Mouse (Mus musculus): Measurements from ENCODE around the gene Dlk1. TPM values are rescaled to one million over a fixed set of nuclear protein-coding genes. Genes with fewer than 3 reads are reported as not detected.
A peak's percentile ranks its signal among the peaks of the same experiment; 100 is the strongest.

Dlk1 gene
- total RNA-seq, 2 experiments from 2014 or later, result 2.1 to 2.9 TPM

GRCm38 (mm10) chr12:109437559-109438350 is 14.9 kb upstream of the Dlk1 start:
- intact Hi-C loops (cut with DNase I), result no loop called here
- peak in 1 of 2 experiments; percentile 80 for DNase-seq (ENCODE audit: extremely low spot score in 1 of 2, low spot score in 2 of 2)

- intact Hi-C loops (cut with DNase I), result no loop called here
- DNase-seq (ENCODE audit: extremely low spot score in 1 of 2, low spot score in 2 of 2), result no peak
Measured at GRCm38 (mm10) chr12:109438383-109438782, 14.2 kb upstream of the Dlk1 start.

- intact Hi-C loops (cut with DNase I), result no loop called here
- no peak for DNase-seq (ENCODE audit: extremely low spot score in 1 of 2, low spot score in 2 of 2)
Measured at GRCm38 (mm10) chr12:109439974-109440373, 12.6 kb upstream of the Dlk1 start.

- peak in 1 of 2 experiments; percentile 70 for DNase-seq (ENCODE audit: extremely low spot score in 1 of 2, low spot score in 2 of 2)
- intact Hi-C loops (cut with DNase I), result no loop called here
Measured at GRCm38 (mm10) chr12:109441366-109441765, 11.3 kb upstream of the Dlk1 start.

- intact Hi-C loops (cut with DNase I), result no loop called here
- no peak for DNase-seq (ENCODE audit: extremely low spot score in 1 of 2, low spot score in 2 of 2)
Measured at GRCm38 (mm10) chr12:109442115-109442514, 10.5 kb upstream of the Dlk1 start.

- intact Hi-C loops (cut with DNase I), result no loop called here
Measured at GRCm38 (mm10) chr12:109443276-109443675, 9.3 kb upstream of the Dlk1 start.

GRCm38 (mm10) chr12:109444999-109445398 is 7.6 kb upstream of the Dlk1 start:
- intact Hi-C loops (cut with DNase I), result no loop called here
- no peak for DNase-seq (ENCODE audit: extremely low spot score in 1 of 2, low spot score in 2 of 2)

More at GRCm38 (mm10) chr12:109443276-109443675, 9.3 kb upstream of the Dlk1 start:
- no peak for DNase-seq (ENCODE audit: extremely low spot score in 1 of 2, low spot score in 2 of 2)

- DNase-seq (ENCODE audit: extremely low spot score in 1 of 2, low spot score in 2 of 2), result peak in 1 of 2 experiments; percentile 44
- intact Hi-C loops (cut with DNase I), result no loop called here
Measured at GRCm38 (mm10) chr12:109445499-109446235, 7.0 kb upstream of the Dlk1 start.

- intact Hi-C loops (cut with DNase I), result no loop called here
- DNase-seq (ENCODE audit: extremely low spot score in 1 of 2, low spot score in 2 of 2), result no peak
Measured at GRCm38 (mm10) chr12:109446236-109446941, 6.2 kb upstream of the Dlk1 start.

GRCm38 (mm10) chr12:109449421-109450411 is 2.9 kb upstream of the Dlk1 start:
- intact Hi-C loops (cut with DNase I), result no loop called here
- DNase-seq (ENCODE audit: extremely low spot score in 1 of 2, low spot score in 2 of 2), result no peak

- peak in 1 of 2 experiments; percentile 50 for DNase-seq (ENCODE audit: extremely low spot score in 1 of 2, low spot score in 2 of 2)
- intact Hi-C loops (cut with DNase I), result no loop called here
Measured at GRCm38 (mm10) chr12:109453065-109453997, 708 bp downstream of the Dlk1 start.

- intact Hi-C loops (cut with DNase I), result no loop called here
Measured at GRCm38 (mm10) chr12:109454137-109454536, 1.5 kb downstream of the Dlk1 start.

GRCm38 (mm10) chr12:109456531-109457202 is 4.0 kb downstream of the Dlk1 start:
- DNase-seq (ENCODE audit: extremely low spot score in 1 of 2, low spot score in 2 of 2), result peak in 1 of 2 experiments; percentile 10
- intact Hi-C loops (cut with DNase I), result no loop called here

More at GRCm38 (mm10) chr12:109454137-109454536, 1.5 kb downstream of the Dlk1 start:
- no peak for DNase-seq (ENCODE audit: extremely low spot score in 1 of 2, low spot score in 2 of 2)

GRCm38 (mm10) chr12:109457836-109458235 is 5.2 kb downstream of the Dlk1 start:
- intact Hi-C loops (cut with DNase I), result no loop called here
- peak in 1 of 2 experiments; percentile 13 for DNase-seq (ENCODE audit: extremely low spot score in 1 of 2, low spot score in 2 of 2)

- intact Hi-C loops (cut with DNase I), result no loop called here
- DNase-seq (ENCODE audit: extremely low spot score in 1 of 2, low spot score in 2 of 2), result peak in 1 of 2 experiments; percentile 5
Measured at GRCm38 (mm10) chr12:109458896-109459295, 6.3 kb downstream of the Dlk1 start.

- intact Hi-C loops (cut with DNase I), result no loop called here
Measured at GRCm38 (mm10) chr12:109459481-109460401, 7.1 kb downstream of the Dlk1 start.

More at GRCm38 (mm10) chr12:109459481-109460401, 7.1 kb downstream of the Dlk1 start:
- peak in 1 of 2 experiments; percentile 23 for DNase-seq (ENCODE audit: extremely low spot score in 1 of 2, low spot score in 2 of 2)

All from left cerebral cortex, postnatal 10 days (tissue).